Mouse (Mus musculus) adrenal gland, postnatal 4 days (tissue): ENCODE data around the gene Rras. TPM values are rescaled to one million over a fixed set of nuclear protein-coding genes. Genes with fewer than 3 reads are reported as not detected.
"Not testable (repeated sequence)": the region's sequence is repeated elsewhere in the genome, so short reads cannot be mapped to it uniquely, and the experiment has no call there.

Source experiments
- DNase-seq, 2 experiments: peaks; one replicate each; pipeline ENCODE4 v3.0.0; 2021 to 2022; ENCODE audit warnings: low spot score in 2 of 2, mixed read lengths in 2 of 2
- total RNA-seq, 2 experiments: library from RNA; stranded (reverse); gene quantifications; 2 replicates each; pipeline ENCODE4 v1.2.3; 2021

The Rras gene
- total RNA-seq, 2 experiments from 2014 or later: 58.9 to 59.7 TPM

DNA sequence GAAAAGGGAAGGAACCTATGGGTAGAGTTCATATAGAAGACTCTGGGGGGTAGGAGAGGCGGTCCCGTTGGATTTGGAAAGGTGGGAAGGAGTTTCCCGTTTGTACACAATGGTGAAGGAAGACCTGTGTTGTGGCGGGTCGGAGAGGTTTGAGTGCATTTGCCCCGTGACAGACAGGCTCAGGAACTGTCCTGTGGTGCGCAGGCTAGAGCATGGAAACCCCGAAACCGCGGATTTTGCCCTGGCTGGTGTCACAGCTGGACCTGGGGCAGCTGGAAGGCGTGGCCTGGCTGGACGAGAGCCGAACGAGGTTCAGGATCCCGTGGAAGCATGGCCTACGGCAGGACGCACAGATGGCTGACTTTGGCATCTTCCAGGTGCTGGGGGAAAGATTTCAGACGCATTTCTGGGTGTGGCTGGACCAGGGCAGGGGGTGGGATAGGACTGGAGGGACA lies 19.2 kb upstream of the Rras start, which contains the start of gene Bcl2l12:
Bcl2l12 (minus strand) TSS at position 212 of the 455 bp plus-strand sequence.
- DNase-seq: no peak

DNA sequence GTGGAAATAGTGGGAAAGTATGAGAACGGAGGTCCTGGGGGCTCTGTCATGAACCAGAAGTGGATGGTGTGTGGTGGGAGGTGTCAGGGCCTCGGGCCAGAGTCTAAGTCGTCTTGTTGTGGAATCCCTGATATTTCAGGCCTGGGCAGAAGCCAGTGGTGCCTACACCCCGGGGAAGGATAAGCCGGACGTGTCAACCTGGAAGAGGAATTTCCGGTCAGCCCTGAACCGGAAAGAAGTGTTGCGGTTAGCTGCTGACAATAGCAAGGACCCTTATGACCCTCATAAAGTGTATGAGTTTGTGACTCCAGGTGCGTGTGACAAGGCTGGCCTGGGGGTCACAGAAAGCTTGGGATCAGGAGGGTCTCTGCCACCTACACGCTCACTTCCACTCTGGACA lies 18.0 kb upstream of the Rras start:
- DNase-seq: no peak

DNA sequence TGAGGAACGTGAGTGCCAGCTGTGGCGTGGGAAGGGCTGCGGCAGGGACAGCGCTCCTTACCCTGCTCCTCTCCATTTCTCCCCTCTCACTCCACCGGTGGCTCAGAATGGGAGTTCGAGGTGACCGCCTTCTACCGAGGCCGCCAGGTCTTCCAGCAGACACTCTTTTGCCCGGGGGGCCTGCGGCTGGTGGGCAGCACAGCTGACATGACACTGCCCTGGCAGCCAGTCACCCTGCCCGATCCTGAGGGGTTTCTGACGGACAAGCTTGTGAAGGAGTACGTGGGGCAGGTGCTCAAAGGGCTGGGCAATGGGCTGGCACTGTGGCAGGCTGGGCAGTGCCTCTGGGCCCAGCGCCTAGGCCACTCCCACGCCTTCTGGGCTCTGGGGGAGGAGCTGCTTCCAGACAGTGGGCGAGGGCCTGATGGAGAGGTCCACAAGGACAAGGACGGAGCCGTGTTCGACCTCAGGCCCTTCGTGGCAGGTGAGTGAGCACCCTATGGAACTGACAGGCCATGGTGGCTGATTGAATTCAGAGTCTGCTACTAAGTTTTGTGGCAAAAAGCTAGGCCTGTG lies 17.1 kb upstream of the Rras start:
- no peak for DNase-seq

DNA sequence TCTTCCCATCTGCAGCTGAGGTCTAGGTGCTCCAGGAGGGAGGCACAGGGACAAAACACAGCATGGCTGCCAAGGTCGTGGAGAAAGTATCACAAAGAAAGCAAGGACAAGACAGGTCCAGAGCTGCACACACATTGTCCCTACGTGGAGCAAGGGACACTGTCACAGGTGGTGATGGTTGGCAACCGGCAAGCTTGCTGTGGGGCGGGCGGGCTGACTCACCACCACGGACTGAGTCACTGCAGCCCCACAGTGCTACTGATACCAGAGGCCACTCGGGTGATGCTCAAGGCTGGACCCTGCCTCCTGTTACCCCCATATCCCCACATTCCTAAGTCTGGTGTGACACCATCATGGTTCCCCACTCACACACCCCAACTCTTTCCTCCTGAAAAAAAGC lies 15.3 kb upstream of the Rras start:
- DNase-seq: no peak

DNA sequence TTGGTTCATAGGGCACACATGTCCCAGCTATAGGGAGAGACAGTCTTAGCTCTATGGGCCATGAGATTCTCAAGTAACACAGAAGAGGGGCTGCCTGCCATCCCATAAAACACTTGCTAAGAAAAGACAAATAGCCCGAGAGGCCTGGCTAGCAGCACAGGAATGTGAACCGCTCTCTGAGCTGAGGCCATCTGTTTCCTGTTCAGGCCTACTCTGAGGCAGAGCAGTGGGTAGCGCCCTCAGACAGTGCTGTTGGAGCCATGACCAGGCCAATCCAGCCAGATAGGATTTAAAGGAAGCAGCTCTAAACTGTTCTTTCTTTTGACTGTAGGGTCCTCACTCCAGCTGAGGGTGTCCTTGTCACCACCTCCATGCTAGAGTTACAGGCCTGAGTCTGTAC lies 13.2 kb upstream of the Rras start:
- no peak for DNase-seq

DNA sequence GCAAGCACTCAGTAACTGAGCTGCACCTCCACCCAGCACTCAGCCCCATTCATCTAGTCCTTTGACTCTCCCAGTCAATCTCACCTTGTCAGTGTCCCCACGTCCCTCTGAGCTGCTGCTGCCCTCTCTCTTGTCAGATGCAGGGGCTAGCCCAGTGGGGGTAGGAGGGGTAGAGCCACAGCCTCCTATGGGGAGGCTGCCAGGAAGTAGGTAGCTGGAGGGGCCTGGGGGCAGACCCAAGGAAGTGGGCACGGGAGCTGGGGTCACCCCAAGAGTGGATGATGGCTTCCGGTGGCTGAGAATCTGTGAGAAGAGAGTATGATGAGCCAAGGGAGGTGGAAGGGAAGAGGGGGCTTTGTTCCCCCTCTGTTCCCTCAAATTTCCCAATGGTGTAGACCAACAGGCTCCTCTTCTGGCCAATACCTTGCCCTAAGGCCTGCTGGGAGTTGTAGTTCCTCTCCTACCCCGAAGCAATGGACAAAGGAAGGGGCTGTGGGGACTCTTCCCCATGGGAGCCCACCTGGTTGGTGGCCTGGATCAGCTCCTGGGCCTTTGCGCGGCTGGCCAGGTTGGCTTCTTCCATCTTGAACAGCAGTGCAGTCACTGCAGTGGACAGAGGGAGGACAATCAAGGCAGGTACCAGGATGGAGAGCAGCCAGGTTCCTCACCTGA lies 12.3 kb upstream of the Rras start:
- DNase-seq: no peak

DNA sequence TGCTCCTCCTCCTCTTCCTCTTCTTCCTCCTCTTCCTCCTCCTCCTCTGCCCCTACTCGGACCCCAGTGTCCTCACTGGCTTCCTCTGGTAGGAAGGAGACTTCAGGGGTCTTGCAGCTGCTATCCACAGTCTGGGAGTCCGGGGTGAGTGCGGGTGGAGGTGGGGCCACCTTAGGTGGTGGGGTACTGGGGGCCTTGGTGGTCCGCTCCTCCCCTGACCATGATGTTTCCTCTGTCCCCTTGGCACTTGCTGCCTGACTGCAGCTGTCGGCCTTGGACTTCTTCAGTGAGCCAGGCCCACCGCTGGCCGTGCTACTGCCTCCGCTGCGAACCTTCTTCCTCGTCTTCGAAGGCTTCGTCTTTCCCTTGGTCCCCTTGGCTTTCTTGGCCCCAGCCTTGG lies 11.3 kb upstream of the Rras start:
- no peak for DNase-seq

DNA sequence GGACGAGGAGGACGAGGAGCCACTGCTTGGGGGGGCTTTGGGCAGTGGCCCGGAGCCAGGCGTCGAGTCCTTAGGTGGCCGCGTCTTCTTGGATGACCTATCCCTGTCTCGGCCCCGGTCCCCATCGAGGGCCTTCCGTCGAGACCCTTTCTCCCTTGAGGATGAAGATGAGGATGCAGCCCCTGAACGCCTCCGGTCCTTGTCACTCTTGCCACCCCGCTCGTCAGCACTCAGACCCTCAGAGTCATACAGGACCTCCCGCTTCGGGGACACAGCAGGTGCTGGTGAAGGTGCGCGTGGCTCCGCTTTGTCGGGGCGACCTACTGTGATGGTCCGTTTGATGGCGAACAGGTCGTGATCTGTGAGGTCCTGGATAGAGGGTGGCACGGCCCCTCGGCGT lies 10.6 kb upstream of the Rras start:
- no peak for DNase-seq

DNA sequence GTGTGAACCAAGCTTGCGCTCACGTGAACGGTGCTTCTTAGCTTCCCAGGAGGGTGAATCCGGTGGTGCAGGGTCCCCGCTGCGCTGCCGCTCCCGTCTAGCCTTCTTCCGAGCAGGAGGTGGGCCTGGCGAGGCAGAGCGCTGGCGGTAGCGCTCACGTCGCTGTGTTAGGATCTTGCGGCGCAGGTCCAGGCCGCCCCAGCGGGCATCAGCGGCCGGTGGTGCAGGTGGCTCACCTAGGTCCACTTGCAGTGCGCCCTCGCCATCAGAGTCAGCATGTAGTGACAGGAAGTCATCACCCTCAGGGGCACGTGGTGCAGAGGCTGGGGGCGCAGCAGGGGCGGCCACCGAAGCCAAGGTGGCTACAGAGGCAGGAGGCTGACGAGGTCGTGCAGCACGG lies 9.9 kb upstream of the Rras start:
- DNase-seq: no peak

DNA sequence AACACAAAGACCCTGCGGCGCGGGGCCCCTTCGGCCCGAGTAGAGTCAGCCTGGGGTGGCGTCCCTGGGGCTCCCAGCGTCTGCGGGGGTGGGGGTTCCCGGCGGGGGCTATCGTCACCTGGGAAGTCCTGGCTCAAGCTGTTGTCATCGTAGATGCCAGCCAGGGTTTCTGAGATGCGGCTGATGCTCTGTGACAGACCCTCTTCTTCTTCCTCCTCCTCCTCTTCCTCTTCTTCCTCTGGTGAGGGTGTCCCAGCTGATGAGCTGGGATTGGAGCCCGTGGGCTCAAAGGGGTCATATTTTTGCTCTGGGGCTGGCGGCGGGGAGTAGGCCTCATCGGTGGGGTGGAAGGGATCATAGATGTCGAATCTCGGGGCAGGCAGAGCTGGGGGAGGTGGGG lies 9.3 kb upstream of the Rras start:
- DNase-seq: no peak

DNA sequence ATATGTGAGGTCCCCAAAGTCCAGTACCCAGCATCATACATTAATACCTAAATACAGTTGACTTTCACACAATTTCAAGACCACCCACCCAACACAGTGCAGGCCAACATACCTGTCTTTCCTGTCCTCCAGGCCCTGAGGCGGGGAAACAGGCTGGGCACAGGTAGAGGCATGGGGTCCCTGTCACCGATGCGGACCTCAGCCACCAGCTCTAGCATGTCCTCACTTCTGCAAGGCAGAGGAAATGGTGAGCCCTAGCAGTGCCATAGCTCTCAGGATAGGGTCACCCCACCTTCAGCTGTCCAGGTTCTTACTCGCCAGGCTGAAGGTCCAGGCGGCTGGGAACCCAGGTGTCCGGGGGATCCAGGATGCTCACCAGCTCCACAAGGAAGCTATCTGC lies 5.8 kb upstream of the Rras start:
- no peak for DNase-seq

DNA sequence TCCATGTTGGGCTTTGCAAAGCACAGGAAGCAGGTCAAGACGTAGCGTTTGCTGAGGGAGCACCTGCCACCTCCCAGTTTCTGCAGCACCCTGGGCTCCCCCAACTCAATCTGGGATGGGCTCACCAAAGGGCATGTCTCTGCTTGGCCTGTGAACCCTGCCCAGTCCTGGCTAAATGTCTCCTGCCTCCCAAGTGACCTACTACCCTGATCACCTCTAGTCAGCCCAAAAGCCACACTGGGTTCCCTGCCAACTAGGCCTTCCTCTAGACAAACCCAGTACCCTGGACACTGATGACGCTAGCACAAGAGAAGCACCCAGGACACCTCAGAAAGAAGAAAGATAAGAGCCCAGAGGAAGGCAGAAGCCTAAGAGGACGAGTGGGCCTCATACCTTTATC lies 4.9 kb upstream of the Rras start:
- no peak for DNase-seq

DNA sequence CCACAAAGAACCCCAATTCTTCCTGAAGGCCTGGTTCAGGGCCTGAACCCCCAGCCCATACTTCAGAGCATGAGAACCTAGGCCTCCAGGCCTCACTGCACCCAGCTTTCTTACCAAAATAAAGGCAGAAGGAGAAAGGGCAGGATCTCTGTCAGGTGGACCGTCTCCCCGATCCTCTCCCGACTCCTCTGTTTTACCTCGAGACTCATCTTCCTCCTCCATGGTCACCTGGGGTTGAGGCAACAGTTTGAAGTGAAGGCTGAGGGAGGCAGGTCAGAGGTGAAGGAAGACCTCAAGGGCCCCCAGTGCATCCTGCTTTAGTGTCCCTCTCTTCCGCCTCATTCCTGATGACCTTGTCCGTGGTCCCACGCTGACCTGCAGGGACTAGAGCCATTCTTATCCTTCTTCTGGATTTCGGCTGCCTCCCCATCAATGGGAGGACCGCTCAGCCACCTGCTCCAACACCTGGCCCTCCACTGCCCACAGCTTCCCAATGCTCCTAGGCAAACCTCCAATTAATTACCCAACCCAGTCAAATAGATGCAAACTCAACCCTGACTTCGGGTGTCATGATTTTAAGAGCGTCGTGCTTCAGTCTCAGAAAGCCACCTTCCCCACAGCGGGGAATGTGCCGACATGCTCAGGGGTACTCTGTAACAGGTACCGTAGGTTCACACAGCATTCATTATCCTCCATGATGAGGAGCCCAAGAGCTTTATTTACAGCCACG lies 4.2 kb upstream of the Rras start:
- DNase-seq: no peak

DNA sequence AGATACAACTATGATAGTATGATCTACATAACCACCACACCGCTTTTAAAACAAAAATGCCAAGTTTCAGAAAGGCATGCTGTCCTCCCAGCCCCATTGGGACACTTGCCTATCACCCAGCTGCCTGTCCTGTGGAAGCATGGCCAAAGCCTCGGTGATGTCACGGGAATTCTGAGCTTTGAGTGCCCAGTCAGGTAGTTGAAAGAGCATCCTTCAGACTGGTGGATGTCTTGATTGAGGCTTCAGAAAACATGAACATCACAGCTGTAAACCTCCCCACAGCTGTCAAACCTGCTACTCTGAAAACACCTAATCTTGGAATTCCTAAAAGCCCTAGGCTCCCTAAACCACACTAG lies 3.7 kb upstream of the Rras start:
- no peak for DNase-seq

DNA sequence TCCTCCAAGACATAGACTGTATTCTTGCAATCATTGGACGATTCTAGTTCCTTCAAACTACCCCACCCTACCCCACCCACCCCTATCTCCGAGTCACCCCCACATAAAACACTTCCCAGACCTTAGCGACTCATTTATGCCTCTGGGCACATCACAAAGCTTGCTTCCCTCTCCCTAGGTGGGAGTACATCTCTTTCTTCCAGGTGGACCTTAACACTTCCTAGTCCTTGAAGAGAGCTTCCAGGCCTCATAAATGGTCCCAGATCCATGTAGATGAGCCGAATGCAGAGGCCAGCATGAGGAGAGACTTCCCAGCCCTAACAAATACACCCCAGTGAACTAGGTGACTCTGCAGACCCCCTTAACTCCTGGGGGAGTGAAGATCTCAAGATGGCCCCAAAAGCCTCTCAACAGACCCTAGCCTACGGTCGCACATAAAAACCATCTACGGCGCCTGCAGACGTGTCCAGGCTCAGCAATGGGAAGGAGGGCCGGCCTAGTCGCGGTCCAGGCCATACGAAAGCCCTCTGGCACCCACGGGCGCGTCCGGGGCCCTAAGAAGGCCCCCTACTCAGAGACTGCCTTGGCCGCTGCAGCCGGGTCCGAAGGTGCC lies 2.3 kb upstream of the Rras start:
- no peak for DNase-seq

DNA sequence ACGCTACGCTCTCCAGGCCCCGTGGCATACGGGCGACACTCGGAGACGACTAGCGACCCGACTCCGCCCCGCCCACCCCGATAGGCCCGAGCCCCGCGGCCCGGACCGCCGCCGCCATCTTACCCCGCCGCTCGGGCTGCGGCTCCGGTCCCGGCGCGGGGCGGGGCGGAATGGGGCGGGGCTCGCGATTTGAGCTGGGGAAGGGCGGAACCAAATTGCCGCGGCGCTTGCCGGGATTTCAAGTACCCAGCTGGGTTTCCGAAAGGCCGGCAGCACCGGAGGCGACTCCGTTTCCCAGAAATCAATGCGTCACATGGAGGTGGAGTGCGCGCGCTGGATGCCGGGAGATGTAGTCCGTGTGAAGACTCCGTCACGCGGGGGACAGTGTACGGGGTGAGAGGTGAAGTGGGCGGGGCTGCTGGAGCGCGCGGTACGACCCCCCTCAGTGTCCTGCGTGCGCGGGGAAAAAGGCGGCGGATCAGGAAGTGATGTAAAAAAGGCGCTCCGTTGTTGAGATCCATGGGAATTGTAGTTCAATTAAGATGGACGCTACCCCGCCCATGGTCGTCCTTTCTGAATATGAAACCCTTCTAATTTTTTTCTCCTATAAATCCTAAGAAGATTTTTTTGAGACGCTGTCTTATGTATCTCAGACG lies 1.7 kb upstream of the Rras start, which contains the start of gene Scaf1:
Scaf1 (minus strand) TSS at position 407 of the 656 bp plus-strand sequence.
- peak; percentile 92 to 96 for DNase-seq

DNA sequence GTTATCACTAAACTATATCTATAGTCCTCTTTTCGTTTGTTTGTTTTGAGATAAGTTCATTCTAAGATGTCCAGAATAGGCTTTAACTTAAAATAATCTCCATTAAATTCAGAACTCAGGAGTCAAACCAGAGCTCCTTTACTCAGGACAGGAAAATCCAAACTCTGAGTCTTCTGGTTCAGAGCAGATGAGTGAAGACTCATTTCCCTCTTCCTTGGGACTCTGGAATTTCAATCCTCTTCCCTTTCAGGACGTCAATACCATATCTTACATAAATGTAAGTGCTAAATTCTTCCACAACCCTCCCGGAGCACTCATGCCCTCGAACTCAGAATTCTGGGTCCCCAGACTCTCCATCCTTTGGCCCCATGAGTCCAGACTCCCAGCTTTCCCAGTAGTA lies 1.0 kb upstream of the Rras start:
- DNase-seq: no peak

DNA sequence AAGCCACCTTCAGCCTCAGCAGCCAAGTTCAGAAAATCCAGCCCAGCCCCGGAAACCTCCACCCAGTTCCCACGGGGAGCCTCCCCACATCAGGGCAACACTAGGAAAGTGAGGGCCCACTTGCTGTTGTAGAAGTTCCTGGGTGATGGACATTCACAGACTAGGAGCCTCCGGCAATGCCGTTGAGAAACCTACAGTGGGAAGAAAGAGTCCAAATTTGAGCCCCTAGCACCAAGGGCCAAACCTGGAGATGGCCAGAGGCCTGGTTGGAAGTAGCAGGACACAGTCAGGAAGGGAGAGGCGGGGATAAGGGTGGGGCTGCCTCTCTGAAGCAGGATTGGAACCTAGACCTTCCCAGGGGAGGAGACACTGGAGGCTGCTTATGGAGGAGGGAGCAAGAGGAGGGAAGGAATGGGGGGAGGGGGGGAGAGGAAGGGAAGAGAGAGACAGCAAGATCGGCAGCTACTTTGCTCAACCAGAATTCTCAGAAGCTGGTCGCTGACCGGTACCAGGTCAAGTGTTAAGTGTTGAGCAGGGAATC lies 1.3 kb downstream of the Rras start:
- DNase-seq: no peak

DNA sequence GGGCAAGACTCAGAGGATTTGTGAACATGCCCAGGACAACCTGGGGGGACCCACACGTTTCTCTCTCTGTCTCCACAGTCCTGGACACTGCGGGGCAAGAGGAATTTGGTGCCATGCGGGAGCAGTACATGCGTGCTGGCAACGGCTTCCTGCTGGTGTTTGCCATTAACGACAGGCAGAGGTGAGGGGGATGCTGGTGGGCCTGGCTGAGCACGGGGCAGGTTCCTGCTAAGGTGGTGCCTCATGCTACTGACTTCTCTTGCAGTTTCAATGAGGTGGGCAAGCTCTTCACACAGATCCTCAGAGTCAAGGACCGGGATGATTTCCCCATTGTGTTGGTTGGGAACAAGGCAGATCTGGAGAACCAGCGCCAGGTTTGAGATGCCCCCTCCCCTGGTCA lies 2.5 kb downstream of the Rras start:
- no peak for DNase-seq

DNA sequence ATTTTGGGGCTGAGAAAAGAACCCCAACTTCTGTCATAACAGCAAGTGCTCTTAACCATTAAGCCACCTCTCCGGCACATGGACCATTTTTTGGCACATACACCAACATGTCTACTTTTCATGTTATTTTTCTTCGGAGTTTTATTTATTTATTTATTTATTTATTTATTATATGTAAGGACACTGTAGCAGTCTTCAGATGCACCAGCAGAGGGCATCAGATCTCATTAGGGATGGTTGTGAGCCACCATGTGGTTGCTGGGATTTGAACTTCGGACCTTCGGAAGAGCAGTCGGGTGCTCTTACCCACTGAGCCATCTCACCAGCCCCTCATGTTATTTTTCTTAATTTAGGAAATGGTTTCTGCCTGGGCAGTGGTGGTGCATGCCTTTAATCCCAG lies 6.0 kb downstream of the Rras start:
- not testable (repeated sequence) for DNase-seq
